15 mouse cellular contexts compared by ENCODE assay signal in genomic region chr2:57657409-57657808, GRCm38 (mm10).
"Had no signal": no experiment of that assay in that cellular context is flagged by ENCODE, and none has a peak within 500 bp of the region (broad histone marks: within the 10 kb centered on the region; RNA-seq: fewer than 3 reads in every experiment).

No protein-coding gene starts in this region.

- DNase-seq: kidney, adult 8-10 months; kidney, postnatal 25 days; lung, adult 2 months; lung, postnatal 36 days; thymus, adult 18-20 months; thymus, postnatal 36 days had no signal

- H3K36me3 ChIP-seq: limb, embryonic 10.5 days; liver, embryonic 15.5 days; midbrain, embryonic 10.5 days; midbrain, embryonic 15.5 days; neural tube, embryonic 12.5 days had no signal

- H3K4me2 ChIP-seq: liver, embryonic 11.5 days; liver, embryonic 15.5 days; midbrain, embryonic 15.5 days; neural tube, embryonic 12.5 days had no signal

- H3K4me3 ChIP-seq: limb, embryonic 10.5 days; liver, embryonic 15.5 days; midbrain, embryonic 10.5 days; midbrain, embryonic 15.5 days; neural tube, embryonic 12.5 days had no signal

- H3K9ac ChIP-seq: liver, embryonic 15.5 days; midbrain, embryonic 15.5 days; neural tube, embryonic 12.5 days had no signal

- H3K9me3 ChIP-seq: limb, embryonic 10.5 days; liver, embryonic 15.5 days; midbrain, embryonic 10.5 days; midbrain, embryonic 15.5 days; neural tube, embryonic 12.5 days had no signal

- ATAC-seq: intestine, postnatal 0 days; lung, postnatal 0 days; midbrain, embryonic 15.5 days had no signal

- H3K27ac ChIP-seq: limb, embryonic 10.5 days; liver, embryonic 15.5 days; midbrain, embryonic 10.5 days; midbrain, embryonic 15.5 days; neural tube, embryonic 12.5 days; stomach, postnatal 0 days had no signal

- H3K27me3 ChIP-seq: liver, embryonic 15.5 days; midbrain, embryonic 15.5 days; neural tube, embryonic 12.5 days had no signal

- H3K4me1 ChIP-seq: limb, embryonic 10.5 days; liver, embryonic 15.5 days; midbrain, embryonic 10.5 days; midbrain, embryonic 15.5 days; neural tube, embryonic 12.5 days had no signal
